Mouse (Mus musculus) lung, postnatal 0 days (tissue): ENCODE measurements around the gene Inka2. TPM values are rescaled to one million over a fixed set of nuclear protein-coding genes. Genes with fewer than 3 reads are reported as not detected.
A peak's percentile ranks its signal among the peaks of the same experiment; 100 is the strongest.

Experiments used
- ATAC-seq: fragments of 200-750 bp; cut with Nextera tagmentation; 2 replicates; pipeline ENCODE4 v1.8.0; 2017; ENCODE audit warnings: moderate library complexity
- DNase-seq: peaks from one replicate; pipeline ENCODE4 v3.0.0-alpha.2; 2016; ENCODE audit warnings: low spot score
- H3K27ac ChIP-seq: fragments of 300-500 bp; sonication (generic); 2 replicates; pipeline ENCODE4 v1.5.1; 2014; ENCODE audit warnings: antibody characterized with exemption, mild to moderate bottlenecking, low read length, mixed read lengths
- H3K27me3 ChIP-seq: fragments of 300-500 bp; sonication (generic); replicated peaks from 2 replicates; pipeline ENCODE4 v1.6.1; 2014; ENCODE audit warnings: low read length, mixed read lengths; ENCODE audit not compliant: insufficient read depth
- H3K36me3 ChIP-seq: fragments of 300-500 bp; sonication (generic); 2 replicates; pipeline ENCODE4 v1.6.1; 2014; ENCODE audit warnings: low read length, mixed read lengths; ENCODE audit not compliant: insufficient read depth
- H3K4me1 ChIP-seq: fragments of 300-500 bp; sonication (generic); 2 replicates; pipeline ENCODE4 v1.6.1; 2014; ENCODE audit warnings: antibody characterized with exemption, low read depth, low read length, mixed read lengths; ENCODE audit not compliant: insufficient read depth
- H3K4me2 ChIP-seq: fragments of 300-500 bp; sonication (generic); replicated peaks from 2 replicates; pipeline ENCODE4 v1.6.1; 2014; ENCODE audit warnings: low read depth, mild to moderate bottlenecking, low read length, moderate library complexity, mixed read lengths
- H3K4me3 ChIP-seq: fragments of 300-500 bp; sonication (generic); 2 replicates; pipeline ENCODE4 v1.5.1; 2014; ENCODE audit warnings: low read depth, low read length
- H3K9ac ChIP-seq: fragments of 300-500 bp; sonication (generic); replicated peaks from 2 replicates; pipeline ENCODE4 v1.6.1; 2014; ENCODE audit warnings: low read depth, mild to moderate bottlenecking
- H3K9me3 ChIP-seq: fragments of 300-500 bp; sonication (generic); 2 replicates; pipeline ENCODE4 v1.6.1; 2016; ENCODE audit warnings: low read length, mixed read lengths
- CTCF ChIP-seq: IDR thresholded peaks from 2 replicates; pipeline ENCODE4 v1.5.1; 2016; ENCODE audit warnings: antibody characterized with exemption, mild to moderate bottlenecking
- EP300 ChIP-seq: IDR thresholded peaks from 2 replicates; pipeline ENCODE4 v1.6.1; 2016; ENCODE audit warnings: antibody characterized with exemption, mild to moderate bottlenecking, control low read depth
- WGBS: fragments of 180-500 bp; shearing (Covaris S2); extraction: QIAGEN DNeasy Blood & Tissue Kit; methylation state at CpG from one replicate; pipeline ENCODE4 v1.1.7; 2014; 5-methylcytosine and 5-hydroxymethylcytosine counted together
- polyA plus RNA-seq: library from polyadenylated mRNA; unstranded; fragments of >200 nt; fragmentation: Nextera tagmentation; extraction: Ambion mirVana; gene quantifications from 2 replicates; pipeline ENCODE4 v1.2.1, GENCODE M21; 2015

Inka2 gene
- polyA plus RNA-seq, 1 experiment from 2014 or later: 2.7 TPM

DNA sequence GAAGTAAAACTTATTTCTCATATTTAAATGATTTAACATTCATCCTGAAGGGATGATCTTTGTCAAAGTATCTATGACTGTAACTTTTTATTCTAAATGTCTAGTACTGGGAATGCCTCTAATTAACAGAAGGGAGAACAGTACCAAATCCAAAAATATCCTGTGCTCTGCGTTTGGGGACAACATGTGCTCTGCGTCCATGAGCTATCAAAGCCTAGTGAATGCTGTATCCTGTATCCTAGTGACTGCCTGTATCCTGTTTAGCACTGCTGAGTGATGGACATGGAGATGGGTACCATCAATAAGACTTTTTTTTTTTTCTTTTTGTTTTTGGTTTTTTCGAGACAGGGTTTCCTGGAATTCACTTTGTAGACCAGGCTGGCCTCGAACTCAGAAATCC is 54.3 kb downstream of the Inka2 start:
- Histone ChIP-seq H3K4me3 (no peak overlapping the region), H3K4me2 (no peak overlapping the region), H3K4me1 (peaks cover 14% of the 10 kb centered on the region; the same call in 1 of the 2 replicates), H3K36me3 (no peaks in the 10 kb centered on the region), H3K27me3 (no peaks in the 10 kb centered on the region), H3K9ac (no peak overlapping the region), H3K27ac (no peak overlapping the region), H3K9me3 (no peaks in the 10 kb centered on the region)
- TF ChIP-seq CTCF (no peak), EP300 (no peak)
- DNase-seq (no peak), ATAC-seq (no peak)
- WGBS: 64% methylated on average over 4 of the region's 4 CpGs

DNA sequence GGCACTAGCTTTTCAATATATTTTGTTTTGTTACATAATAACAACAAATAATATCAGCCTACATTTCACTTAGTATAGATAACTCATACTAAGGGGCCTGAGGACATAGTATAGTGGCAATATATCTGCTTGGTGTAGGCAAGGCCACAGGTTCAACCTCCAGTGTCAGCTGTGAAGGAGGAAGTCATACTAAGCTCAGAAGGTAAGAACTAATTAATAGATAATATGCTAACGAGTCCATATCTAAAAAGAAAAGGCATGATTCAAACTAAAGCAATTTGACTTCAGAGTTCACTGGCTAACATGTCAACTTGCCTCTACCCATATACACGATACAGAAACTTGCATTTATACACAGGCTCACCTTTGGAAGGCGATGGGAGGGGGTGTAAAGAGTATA is 55.7 kb downstream of the Inka2 start:
- WGBS: 98% methylated on average over 3 of the region's 3 CpGs
- DNase-seq: no peak
- H3K9me3 ChIP-seq: no peaks in the 10 kb centered on the region
- no peaks in the 10 kb centered on the region for H3K36me3 ChIP-seq
- H3K4me2 ChIP-seq: no peak overlapping the region
- no peak for TF ChIP-seq EP300
- TF ChIP-seq CTCF: no peak
- H3K9ac ChIP-seq: no peak overlapping the region
- H3K4me1 ChIP-seq: peaks cover 14% of the 10 kb centered on the region; the same call in 1 of the 2 replicates
- H3K27ac ChIP-seq: no peak overlapping the region
- H3K4me3 ChIP-seq: no peak overlapping the region
- H3K27me3 ChIP-seq: no peaks in the 10 kb centered on the region
- ATAC-seq: no peak

- Histone ChIP-seq H3K36me3 (no peaks in the 10 kb centered on the region), H3K4me1 (no peaks in the 10 kb centered on the region), H3K9ac (no peak overlapping the region), H3K27me3 (no peaks in the 10 kb centered on the region), H3K27ac (no peak overlapping the region), H3K4me3 (no peak overlapping the region), H3K9me3 (no peaks in the 10 kb centered on the region), H3K4me2 (no peak overlapping the region)
- DNase-seq (no peak), ATAC-seq (no peak)
- no peak for TF ChIP-seq CTCF
- WGBS: 55% methylated on average over 4 of the region's 4 CpGs
Observed at GRCm38 (mm10) chr3:105763132-105763851, 58.9 kb downstream of the Inka2 start.

GRCm38 (mm10) chr3:105768529-105768928 is 64.1 kb downstream of the Inka2 start:
- Histone ChIP-seq H3K27ac (no peak overlapping the region), H3K9me3 (no peaks in the 10 kb centered on the region), H3K36me3 (no peaks in the 10 kb centered on the region), H3K27me3 (no peaks in the 10 kb centered on the region), H3K4me3 (no peak overlapping the region), H3K4me1 (no peaks in the 10 kb centered on the region), H3K4me2 (no peak overlapping the region), H3K9ac (no peak overlapping the region)
- WGBS: 67% methylated on average over 6 of the region's 6 CpGs
- ATAC-seq (no peak), DNase-seq (no peak)
- TF ChIP-seq CTCF (0 out of 2 replicates have a peak, but pooled peaks have one; percentile 8), EP300 (no peak)

DNA sequence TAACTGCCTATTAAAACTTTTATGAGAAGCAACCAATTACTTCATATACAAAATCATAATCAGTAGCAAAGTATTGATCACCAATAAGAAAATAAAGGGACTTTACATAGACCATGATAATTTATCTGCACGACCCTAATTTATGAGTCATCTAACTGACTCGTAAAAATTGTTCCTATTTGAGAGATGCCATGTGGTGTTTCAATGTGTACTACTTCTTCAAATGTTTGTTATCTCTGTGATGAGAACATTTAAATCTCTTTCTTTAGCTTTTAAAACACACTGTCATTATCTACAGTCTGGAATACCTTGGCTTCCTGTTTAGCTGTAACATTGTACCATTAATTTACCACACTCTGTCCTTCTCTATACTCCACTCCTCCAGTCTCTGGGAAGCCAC is 65.0 kb downstream of the Inka2 start:
- 78% methylated on average over 2 of the region's 2 CpGs for WGBS

More for the DNA sequence above, 65.0 kb downstream of the Inka2 start:
- H3K4me1 ChIP-seq: no peaks in the 10 kb centered on the region
- no peak overlapping the region for H3K4me3 ChIP-seq
- TF ChIP-seq CTCF (no peak), EP300 (no peak)
- H3K9me3 ChIP-seq: no peaks in the 10 kb centered on the region
- H3K36me3 ChIP-seq: no peaks in the 10 kb centered on the region
- DNase-seq (no peak), ATAC-seq (no peak)
- no peak overlapping the region for H3K27ac ChIP-seq
- H3K9ac ChIP-seq: no peak overlapping the region
- H3K27me3 ChIP-seq: no peaks in the 10 kb centered on the region
- no peak overlapping the region for H3K4me2 ChIP-seq

Other genes starting within 250 kb of the Inka2 start
- 15.0 and 16.2 TPM in 2 replicates for gene Ddx20, start 17.0 kb upstream of the Inka2 start, polyA plus RNA-seq
- gene Rap1a, start 96.7 kb downstream of the Inka2 start, polyA plus RNA-seq: 166 and 190 TPM in 2 replicates
- 0.82 and 0.89 TPM in 2 replicates for gene Adora3, start 166.3 kb downstream of the Inka2 start, polyA plus RNA-seq
- 1.5 and 1.6 TPM in 2 replicates for gene Tmigd3, start 166.3 kb downstream of the Inka2 start, polyA plus RNA-seq
- gene I830077J02Rik, start 228.1 kb downstream of the Inka2 start, polyA plus RNA-seq: 1.2 and 1.9 TPM in 2 replicates